Mouse (Mus musculus): ENCODE results near the gene Usp29. TPM values are rescaled to one million over a fixed set of nuclear protein-coding genes. Genes with fewer than 3 reads are reported as not detected.
"Not testable (repeated sequence)": the region's sequence is repeated elsewhere in the genome, so short reads cannot be mapped to it uniquely, and the experiment has no call there.

The Usp29 gene
- polyA plus RNA-seq, 1 experiment from 2014 or later: 19.1 TPM

DNA sequence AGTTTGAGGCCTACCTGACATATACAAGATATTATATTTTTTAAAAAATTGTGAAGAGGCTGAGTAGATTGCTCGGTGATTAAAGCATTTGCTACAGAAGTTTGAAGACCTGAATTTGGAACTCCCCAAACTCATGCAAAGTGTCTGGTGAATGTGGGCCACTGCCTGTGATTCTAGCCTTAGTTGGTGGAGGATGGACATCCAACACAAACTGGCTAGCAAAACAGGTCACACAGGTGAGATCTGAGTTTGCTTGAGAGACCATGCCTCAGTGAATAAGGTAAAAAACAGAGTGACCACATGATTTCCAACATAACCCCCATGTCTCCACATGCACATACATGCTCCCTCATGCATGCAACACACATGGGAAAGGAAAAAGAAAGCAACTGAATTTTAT is 156.5 kb downstream of the Usp29 start:
- no peaks in the 10 kb centered on the region for H3K36me3 ChIP-seq
- H3K9me3 ChIP-seq: no peaks in the 10 kb centered on the region
- H3K27ac ChIP-seq (replicated peaks): no peak overlapping the region
- no peak overlapping the region for H3K9ac ChIP-seq
- 95% methylated on average over 1 of the region's 1 CpGs for WGBS
- H3K4me2 ChIP-seq: no peak overlapping the region
- ATAC-seq (ENCODE audit: low read depth): no peak
- H3K27me3 ChIP-seq: no peaks in the 10 kb centered on the region
- no peaks in the 10 kb centered on the region for H3K4me1 ChIP-seq (replicated peaks)
- no peak overlapping the region for H3K4me3 ChIP-seq

DNA sequence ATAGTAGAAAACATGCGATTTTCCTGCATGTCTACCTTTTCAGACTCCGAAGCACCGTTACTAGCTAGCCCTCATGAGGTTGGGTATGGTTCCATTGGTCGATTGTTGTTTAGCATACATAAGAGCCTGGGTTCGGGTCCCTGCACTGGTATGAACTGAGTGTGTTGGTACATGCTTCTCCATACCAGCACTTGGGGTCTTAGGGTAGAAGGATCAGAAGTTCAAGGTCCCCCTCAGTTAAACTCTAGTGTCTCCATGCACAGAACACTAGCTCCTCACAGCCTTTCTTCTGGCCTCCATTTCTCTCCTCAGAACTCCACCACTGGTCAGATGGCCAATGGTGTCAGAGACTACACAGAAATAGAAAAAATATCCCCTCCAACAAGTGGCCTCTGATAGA is 159.5 kb downstream of the Usp29 start:
- H3K36me3 ChIP-seq: no peaks in the 10 kb centered on the region
- no peak overlapping the region for H3K4me3 ChIP-seq
- no peak overlapping the region for H3K27ac ChIP-seq (replicated peaks)
- no peaks in the 10 kb centered on the region for H3K9me3 ChIP-seq
- 91% methylated on average over 5 of the region's 5 CpGs for WGBS
- no peaks in the 10 kb centered on the region for H3K27me3 ChIP-seq
- H3K9ac ChIP-seq: no peak overlapping the region
- no peak overlapping the region for H3K4me2 ChIP-seq
- ATAC-seq (ENCODE audit: low read depth): no peak
- no peaks in the 10 kb centered on the region for H3K4me1 ChIP-seq (replicated peaks)

DNA sequence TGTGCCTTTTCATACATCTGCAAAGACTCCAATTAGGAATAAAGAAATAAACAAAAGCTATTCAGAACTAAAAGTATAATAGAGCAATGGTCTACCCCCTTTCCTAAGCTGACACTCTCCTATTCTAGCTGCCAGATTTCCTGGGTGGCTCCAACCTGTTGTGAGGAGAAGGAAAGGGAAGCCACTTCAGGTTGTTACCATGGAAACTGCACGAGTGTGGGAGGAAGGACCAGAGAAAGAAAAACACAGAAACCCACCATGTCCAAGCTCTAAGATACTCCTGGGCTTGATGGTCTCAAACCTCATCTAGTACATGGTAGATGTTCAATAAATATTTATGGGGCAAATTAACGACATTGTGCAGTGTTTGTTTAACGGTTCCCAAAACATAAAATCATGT is 160.8 kb downstream of the Usp29 start:
- no peaks in the 10 kb centered on the region for H3K9me3 ChIP-seq
- H3K4me1 ChIP-seq (replicated peaks): no peaks in the 10 kb centered on the region
- no peaks in the 10 kb centered on the region for H3K36me3 ChIP-seq
- no peak for ATAC-seq (ENCODE audit: low read depth)
- no peak overlapping the region for H3K4me3 ChIP-seq
- no peak overlapping the region for H3K9ac ChIP-seq
- H3K27me3 ChIP-seq: no peaks in the 10 kb centered on the region
- WGBS: 46% methylated on average over 3 of the region's 3 CpGs
- no peak overlapping the region for H3K27ac ChIP-seq (replicated peaks)
- no peak overlapping the region for H3K4me2 ChIP-seq

DNA sequence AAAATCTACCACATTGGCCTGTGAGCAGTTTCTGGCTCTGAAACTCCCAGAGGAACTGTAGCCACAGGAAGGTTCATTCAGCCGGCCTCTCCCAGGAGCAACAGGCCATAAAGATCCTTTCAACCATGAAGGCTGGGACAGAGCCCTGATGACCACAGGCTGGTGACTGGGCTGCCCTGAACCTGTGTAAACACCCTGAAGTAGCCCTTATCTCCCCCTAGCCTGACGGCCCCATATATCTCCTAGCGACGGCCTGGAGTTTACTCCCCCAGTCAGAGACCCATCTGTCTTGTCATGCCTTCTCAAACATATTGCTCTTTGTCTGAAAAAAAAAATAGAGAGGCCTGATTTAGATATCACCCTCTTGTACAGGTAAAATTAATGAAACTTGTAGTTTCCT is 166.6 kb downstream of the Usp29 start:
- not testable (repeated sequence) for H3K4me3 ChIP-seq; H3K9ac ChIP-seq; ATAC-seq (ENCODE audit: low read depth); H3K4me1 ChIP-seq (replicated peaks); H3K4me2 ChIP-seq; H3K36me3 ChIP-seq; H3K27ac ChIP-seq (replicated peaks); H3K27me3 ChIP-seq; H3K9me3 ChIP-seq
- WGBS: 12% methylated on average over 4 of the region's 4 CpGs

DNA sequence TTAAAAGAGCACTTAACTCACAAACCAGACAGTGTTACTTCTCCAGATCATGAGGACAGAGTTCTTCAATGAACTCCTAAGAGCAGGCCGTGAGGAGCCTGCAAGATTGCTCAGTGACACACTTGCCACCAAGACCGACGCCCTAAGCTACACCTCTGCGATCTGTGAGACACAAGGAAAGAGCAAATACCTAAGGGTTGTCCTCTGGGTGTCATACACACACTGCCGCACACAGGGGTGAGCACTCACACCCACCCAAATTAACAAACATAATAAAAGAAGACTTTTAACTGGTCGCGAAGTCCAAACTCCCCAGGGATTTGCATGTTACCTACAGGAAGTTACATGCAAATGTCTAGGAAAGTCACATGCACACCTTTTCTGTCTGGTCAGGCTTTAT is 170.3 kb downstream of the Usp29 start:
- no peak for ATAC-seq (ENCODE audit: low read depth)
- H3K4me1 ChIP-seq (replicated peaks): no peaks in the 10 kb centered on the region
- no peak overlapping the region for H3K9ac ChIP-seq
- 93% methylated on average over 7 of the region's 7 CpGs for WGBS
- no peak overlapping the region for H3K4me3 ChIP-seq
- no peaks in the 10 kb centered on the region for H3K9me3 ChIP-seq
- H3K27ac ChIP-seq (replicated peaks): no peak overlapping the region
- no peak overlapping the region for H3K4me2 ChIP-seq
- H3K36me3 ChIP-seq: no peaks in the 10 kb centered on the region
- H3K27me3 ChIP-seq: no peaks in the 10 kb centered on the region

DNA sequence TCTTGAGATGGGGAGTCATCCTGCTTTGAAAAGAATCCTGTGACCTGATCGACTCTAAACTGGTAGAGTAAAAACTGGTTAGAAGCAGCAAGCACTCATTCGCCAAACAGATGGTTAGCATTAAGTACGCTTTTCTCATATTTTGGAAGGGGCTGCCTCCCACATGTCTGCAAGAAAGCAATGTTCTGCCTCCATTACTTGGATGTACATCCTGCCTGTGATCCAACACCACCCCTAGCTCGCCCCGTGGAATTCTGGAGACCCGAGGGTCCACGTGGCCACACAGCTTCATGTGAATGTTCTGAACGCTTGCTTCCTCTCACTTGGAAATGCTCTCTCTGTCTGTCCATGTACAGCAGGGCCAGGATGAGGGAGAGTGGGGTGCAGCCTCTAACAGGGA is 173.1 kb downstream of the Usp29 start:
- Histone ChIP-seq H3K36me3 (no peaks in the 10 kb centered on the region), H3K4me2 (no peak overlapping the region), H3K4me3 (no peak overlapping the region), H3K9ac (no peak overlapping the region), H3K27ac (replicated peaks) (no peak overlapping the region), H3K4me1 (replicated peaks) (no peaks in the 10 kb centered on the region), H3K27me3 (no peaks in the 10 kb centered on the region), H3K9me3 (no peaks in the 10 kb centered on the region)
- 82% methylated on average over 8 of the region's 8 CpGs for WGBS
- no peak for ATAC-seq (ENCODE audit: low read depth)

DNA sequence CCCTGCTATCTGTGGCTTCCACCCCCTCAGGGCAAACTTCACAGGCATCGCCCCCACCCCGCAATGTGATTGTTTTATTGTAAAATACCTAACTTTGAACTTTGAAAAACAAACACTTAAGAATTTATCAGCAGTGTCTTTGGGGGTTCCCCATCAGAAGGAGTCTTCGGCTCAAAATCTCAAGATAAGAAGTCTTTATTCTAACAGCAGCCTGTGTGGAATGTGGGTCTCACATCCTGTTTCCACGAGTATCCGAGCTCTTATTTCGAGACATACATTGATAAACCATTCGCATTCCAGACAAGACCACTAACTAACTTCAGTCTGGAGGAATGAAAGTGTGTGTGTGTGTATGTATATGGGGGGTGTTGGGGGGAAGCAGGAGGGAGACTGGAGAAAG is 180.1 kb downstream of the Usp29 start:
- Histone ChIP-seq H3K4me2 (no peak overlapping the region), H3K27me3 (no peaks in the 10 kb centered on the region), H3K9me3 (no peaks in the 10 kb centered on the region), H3K4me1 (replicated peaks) (peaks cover 27% of the 10 kb centered on the region), H3K4me3 (no peak overlapping the region), H3K27ac (replicated peaks) (no peak overlapping the region), H3K36me3 (no peaks in the 10 kb centered on the region), H3K9ac (no peak overlapping the region)
- ATAC-seq (ENCODE audit: low read depth): no peak
- WGBS: 53% methylated on average over 7 of the region's 7 CpGs

DNA sequence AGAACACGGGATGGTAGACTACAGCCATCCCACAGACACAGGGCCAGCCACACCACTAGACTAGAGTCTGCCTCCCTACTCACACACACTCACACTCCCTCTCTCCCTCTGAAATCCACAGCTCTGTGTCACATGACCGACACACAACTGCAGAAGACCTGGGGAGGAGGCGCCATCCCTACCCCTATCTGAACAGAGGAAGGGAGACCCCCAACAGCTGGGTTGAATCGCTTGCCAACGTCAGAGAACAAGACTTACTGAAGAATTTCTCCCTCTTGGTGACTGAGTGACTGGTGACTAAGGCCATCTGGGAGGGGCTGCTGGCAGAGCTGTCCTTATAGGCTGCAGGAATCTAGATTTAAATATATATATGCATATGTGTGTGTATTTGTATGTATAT is 181.4 kb downstream of the Usp29 start:
- no peak for ATAC-seq (ENCODE audit: low read depth)
- H3K9ac ChIP-seq: no peak overlapping the region
- H3K9me3 ChIP-seq: no peaks in the 10 kb centered on the region
- no peak overlapping the region for H3K27ac ChIP-seq (replicated peaks)
- no peak overlapping the region for H3K4me3 ChIP-seq
- WGBS: 79% methylated on average over 5 of the region's 5 CpGs
- no peaks in the 10 kb centered on the region for H3K36me3 ChIP-seq
- no peak overlapping the region for H3K4me2 ChIP-seq
- peaks cover 27% of the 10 kb centered on the region for H3K4me1 ChIP-seq (replicated peaks)
- no peaks in the 10 kb centered on the region for H3K27me3 ChIP-seq

DNA sequence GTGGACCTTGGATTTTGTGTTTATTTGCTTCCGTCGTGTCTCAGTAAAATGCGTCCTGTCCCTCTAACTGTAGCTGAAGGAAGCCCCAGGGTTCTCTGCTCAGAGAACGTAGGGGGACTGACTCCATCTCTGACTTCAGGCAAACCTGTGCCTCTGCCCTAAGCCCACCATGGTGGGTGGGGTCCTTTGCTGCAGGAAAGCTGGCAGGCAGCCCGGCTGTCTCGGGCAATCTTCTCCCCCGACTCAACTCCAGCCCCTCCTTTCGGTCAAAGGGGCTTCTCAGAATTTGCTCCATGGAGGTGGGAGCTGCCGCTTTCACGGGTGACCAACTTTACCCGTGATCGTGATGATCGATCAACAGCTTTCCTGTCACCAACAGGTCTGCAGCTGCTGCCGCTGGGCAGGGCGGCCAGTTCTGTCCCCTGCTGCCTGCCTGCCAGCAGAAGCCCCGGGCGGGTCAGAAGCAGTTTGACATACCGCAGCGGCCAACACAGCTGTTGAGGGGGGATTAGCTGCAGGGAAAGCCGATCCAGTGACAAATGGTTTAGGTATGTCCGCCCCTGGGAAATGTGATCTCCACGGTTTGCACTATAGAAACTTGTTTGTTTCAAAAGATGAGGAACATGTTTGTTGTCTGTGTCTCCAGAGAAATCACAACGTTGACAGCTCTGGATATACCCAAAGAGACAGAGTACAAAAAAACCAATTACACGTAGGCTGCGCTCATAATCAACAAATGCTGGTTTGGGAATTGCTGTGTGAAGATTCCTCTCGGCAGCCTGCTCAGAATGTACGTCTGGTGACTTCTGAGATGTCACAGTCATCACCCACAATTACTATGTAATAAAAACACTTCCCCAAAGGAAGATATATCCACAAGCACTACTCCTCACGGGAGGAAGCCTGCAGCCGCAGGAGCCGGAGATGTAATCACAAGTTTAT is 183.3 kb downstream of the Usp29 start:
- 12% methylated on average over 30 of the region's 30 CpGs for WGBS
- H3K4me3 ChIP-seq: peak overlapping the region; percentile 32
- H3K36me3 ChIP-seq: no peaks in the 10 kb centered on the region
- H3K9me3 ChIP-seq: no peaks in the 10 kb centered on the region
- H3K27ac ChIP-seq (replicated peaks): peak overlapping the region; percentile 81
- no peaks in the 10 kb centered on the region for H3K27me3 ChIP-seq
- ATAC-seq (ENCODE audit: low read depth): peak; percentile 34; the same call in 1 of the 2 replicates
- H3K4me1 ChIP-seq (replicated peaks): peaks cover 27% of the 10 kb centered on the region
- peak overlapping the region; percentile 63 for H3K9ac ChIP-seq
- H3K4me2 ChIP-seq: peak overlapping the region; percentile 60

DNA sequence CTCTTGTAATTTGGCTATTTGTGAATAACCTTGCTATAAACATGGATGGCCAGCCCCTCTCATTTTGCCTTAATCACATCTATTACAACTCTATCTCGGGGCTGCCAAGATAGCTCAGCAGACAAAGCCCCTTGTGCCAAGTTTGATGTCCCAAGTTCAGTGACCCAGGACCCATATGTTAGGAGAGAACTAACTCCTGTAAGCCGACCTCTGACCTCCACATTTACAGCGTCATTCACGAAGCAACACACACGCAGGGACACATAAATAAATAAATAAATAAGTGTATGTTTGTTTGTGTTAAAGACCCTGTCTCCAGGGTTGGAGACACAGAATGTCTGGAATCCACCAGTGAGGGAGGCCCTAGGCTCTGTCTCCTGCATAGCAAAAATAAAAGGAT is 186.7 kb downstream of the Usp29 start:
- Histone ChIP-seq H3K4me1 (replicated peaks) (peaks cover 27% of the 10 kb centered on the region), H3K27ac (replicated peaks) (no peak overlapping the region), H3K9me3 (no peaks in the 10 kb centered on the region), H3K4me2 (no peak overlapping the region), H3K27me3 (no peaks in the 10 kb centered on the region), H3K4me3 (no peak overlapping the region), H3K36me3 (no peaks in the 10 kb centered on the region), H3K9ac (no peak overlapping the region)
- ATAC-seq (ENCODE audit: low read depth): no peak
- 62% methylated on average over 5 of the region's 5 CpGs for WGBS

DNA sequence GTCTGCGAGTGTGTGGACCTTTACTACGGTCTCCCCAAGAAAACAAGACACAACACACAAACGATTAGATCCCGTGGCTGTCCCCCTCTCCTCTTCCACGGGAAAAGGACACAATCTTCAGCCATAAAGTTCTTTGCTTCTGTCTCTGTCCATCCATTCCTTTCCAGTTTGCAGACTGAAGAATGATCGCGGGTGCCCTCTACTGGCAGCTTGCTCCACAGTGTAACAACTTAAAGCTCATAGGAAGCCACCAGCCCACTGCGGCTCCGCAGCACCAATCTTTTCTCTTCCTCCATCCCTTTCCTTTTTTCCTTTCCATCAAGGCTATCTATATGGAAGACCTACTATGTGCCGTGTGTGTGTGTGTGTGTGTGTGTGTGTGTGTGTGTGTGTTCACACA is 187.9 kb downstream of the Usp29 start:
- Histone ChIP-seq H3K9ac (no peak overlapping the region), H3K27me3 (no peaks in the 10 kb centered on the region), H3K4me3 (no peak overlapping the region), H3K36me3 (no peaks in the 10 kb centered on the region), H3K4me1 (replicated peaks) (peaks cover 19% of the 10 kb centered on the region), H3K9me3 (no peaks in the 10 kb centered on the region), H3K4me2 (no peak overlapping the region), H3K27ac (replicated peaks) (no peak overlapping the region)
- 19% methylated on average over 10 of the region's 10 CpGs for WGBS
- ATAC-seq (ENCODE audit: low read depth): peak; percentile 72

DNA sequence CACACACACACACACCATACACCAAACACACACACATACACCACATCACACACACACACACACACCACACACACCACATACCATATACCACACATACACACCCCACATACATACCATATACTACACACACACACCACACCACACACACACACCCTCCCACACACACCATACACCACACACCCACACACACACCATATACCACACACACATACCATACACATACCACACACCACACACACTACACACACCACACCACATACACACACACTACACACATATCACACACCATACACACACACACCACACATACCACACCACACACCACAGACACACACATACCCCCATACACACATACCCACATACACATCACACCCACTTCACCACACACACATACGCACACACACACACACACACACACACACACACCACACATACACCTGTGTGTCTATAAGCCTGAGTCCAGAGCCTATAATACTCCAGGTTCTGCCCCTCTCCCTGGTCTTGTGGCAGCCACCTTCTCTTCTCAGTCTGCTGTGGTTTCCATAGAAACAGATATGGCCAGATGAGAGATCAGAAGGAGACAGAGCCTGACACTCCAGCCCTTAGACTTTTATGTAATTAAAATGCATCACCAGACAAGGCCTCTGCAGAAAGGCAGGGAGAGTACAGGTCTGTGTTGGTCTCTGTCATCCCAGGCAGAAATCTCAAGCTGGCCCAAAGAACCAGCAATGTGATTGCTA is 188.9 kb downstream of the Usp29 start:
- no peaks in the 10 kb centered on the region for H3K9me3 ChIP-seq
- no peak overlapping the region for H3K4me3 ChIP-seq
- no peak overlapping the region for H3K9ac ChIP-seq
- no peak overlapping the region for H3K4me2 ChIP-seq
- H3K4me1 ChIP-seq (replicated peaks): peaks cover 9% of the 10 kb centered on the region
- H3K27ac ChIP-seq (replicated peaks): no peak overlapping the region
- H3K27me3 ChIP-seq: no peaks in the 10 kb centered on the region
- peak; percentile 37 for ATAC-seq (ENCODE audit: low read depth)
- WGBS: 100% methylated on average over 1 of the region's 1 CpGs
- no peaks in the 10 kb centered on the region for H3K36me3 ChIP-seq
